Mouse (Mus musculus): Measurements from ENCODE around the gene Sag.
A peak's percentile ranks its signal among the peaks of the same experiment; 100 is the strongest.

Sag gene

DNA sequence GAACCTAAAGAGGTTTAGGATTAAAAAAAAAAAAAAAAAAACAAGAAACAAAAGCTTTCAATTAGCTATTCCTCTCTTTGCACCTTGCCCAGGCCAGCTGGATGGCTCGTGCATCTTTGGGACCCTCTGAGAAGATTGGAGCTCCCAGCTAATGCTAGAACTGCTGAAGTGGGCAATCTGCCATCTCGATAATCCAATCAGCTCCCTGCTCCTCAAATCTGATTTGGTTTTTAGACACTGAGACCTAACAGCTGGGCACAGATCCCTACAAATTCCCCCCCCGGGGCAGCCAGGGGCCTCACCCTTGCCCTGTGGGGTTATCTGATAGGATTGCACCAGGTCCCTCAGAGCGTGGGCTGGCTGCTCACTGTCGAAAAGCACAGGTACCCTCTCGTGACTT lies at the start of gene Sag:
Gene Sag (plus strand): TSS at position 105 of the 400 bp plus-strand sequence.
- no peak for DNase-seq (ENCODE audit: low spot score)

DNA sequence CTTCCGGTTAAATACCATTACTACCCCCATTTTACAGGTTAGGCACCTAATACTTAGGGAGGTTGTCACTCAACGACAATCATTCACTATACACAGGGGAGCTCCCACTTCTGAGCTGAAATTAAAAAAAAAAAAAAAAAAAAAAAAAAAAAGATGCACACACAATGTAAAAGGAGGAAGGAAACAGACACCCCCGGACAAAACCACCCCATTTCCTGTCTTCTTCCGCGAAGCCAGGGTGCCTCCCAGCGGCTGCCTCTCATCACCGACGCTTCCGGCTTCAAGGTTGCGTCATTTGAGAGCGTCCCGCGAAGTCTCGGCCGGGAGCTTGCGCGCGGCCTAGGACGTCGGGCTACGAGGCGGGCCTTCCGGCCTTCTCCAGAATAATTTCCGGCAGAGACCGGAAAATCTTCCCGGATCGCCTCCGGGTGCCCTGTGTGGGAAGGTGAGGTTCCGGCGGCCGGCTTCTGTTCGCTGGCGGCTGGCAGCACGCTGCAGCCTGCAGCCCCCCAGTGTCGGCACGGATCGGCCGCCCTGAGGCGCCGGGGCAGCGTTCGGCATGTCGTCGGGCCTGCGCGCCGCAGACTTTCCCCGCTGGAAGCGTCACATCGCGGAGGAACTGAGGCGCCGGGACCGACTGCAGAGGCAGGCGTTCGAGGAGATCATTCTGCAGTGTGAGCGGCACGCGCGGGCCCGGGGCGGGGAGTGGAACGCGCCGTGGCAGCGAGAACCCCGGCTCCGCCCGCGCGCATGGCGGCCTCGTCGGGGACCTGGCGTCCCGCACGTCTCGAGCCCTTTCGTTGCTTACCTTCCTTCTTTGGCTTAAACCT lies 47.6 kb upstream of the Sag start, which contains the start of gene Atg16l1:
Gene Atg16l1 (plus strand): TSS at position 230 of the 830 bp plus-strand sequence.
- peak; percentile 90 for DNase-seq (ENCODE audit: low spot score)

DNA sequence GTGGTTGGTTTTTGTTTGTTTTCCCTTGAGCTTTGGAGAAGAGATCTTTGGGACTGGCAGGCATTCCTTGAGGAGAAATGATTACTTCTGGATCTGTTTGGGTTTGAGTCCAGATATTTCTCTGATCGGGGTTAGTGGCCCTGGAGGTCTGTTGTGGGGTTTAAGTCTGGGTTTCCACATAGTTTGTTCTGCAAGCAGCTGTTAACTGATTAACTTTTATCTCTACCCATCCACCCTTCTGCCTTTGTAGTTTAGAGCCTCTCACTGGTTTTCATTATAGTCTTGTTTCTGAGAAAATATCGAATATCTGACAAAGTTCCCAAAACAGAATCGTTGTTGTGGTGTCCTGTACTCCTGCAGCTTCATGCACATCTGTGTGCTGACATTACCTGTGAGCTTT lies 39.7 kb upstream of the Sag start:
- no peak for DNase-seq (ENCODE audit: low spot score)

DNA sequence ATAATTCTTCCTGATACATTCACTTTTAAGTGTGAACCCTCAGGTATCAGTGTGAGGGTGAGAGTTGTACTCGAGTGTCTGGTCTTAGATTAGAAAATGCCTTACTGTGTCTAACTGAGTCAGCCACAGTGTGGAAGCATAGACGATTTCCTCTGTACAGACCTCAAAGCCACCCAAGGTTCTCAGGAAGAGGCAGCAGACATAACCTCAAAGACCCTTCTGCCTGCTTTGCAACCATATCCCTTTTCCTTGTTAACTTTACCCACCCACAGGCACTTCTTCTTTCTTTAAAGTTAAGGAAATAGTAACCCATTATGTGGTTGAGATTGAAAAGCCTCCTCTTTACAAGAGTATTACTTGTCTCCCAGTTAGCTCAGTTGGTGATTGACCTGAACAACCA lies 37.7 kb upstream of the Sag start:
- DNase-seq (ENCODE audit: low spot score) = no peak

DNA sequence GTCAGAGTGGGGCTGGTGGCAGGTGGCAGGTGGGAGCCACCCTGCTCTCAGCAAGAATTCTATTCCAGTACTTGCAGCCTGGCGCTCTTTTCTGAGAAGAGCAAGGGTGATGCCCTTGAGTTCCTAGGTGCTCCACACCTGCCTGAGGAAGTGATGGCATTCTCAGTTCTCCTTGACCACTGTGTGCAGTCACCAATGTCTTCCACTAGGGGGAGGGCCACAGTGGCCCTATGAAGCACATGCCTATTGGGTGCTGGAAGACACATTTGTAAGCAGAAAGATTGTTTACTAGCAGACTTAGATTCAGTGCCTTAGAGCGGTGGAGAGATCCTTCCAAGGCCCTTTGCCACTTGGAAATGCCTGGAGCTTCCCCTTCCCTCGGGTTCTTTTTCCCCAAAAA lies 37.2 kb upstream of the Sag start:
- DNase-seq (ENCODE audit: low spot score) = no peak

DNA sequence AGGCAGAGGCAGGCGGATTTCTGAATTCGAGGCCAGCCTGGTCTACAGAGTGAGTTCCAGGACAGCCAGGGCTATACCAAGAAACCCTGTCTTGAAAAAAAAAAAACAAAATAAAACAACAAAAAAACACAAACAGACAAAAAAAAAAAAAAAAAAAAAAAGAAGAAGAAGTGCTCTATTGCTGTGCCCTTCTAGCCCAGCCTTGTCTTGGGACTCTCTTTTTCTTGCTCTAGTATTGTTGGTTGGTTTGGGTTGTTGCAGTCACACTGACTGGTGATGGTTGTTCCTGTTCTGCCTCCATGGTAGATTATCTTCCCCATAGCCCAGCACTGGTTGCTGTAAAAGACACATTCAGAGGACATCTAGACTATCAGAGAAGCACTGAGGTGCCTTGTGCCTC lies 34.2 kb upstream of the Sag start:
- DNase-seq (ENCODE audit: low spot score) = no peak

DNA sequence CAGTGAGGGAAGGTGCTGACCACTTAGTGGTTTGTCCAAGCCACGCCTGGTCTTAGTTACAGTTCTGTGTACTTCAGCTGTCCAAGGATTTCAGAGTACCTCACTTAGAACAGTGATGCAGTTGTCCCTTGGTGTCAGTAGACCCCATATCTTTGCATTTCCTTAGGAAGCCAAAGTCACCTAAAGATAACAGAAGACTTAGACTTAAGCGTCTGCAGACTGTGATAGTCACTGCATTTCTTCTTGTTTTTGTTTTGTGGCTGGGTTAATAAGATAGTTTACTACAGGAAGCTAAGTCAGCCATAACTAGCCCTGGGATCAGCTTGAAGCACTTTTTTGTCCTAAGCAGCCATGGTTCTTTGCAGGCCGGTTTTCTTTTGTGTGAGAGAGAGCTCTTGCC lies 33.0 kb upstream of the Sag start:
- no peak for DNase-seq (ENCODE audit: low spot score)

DNA sequence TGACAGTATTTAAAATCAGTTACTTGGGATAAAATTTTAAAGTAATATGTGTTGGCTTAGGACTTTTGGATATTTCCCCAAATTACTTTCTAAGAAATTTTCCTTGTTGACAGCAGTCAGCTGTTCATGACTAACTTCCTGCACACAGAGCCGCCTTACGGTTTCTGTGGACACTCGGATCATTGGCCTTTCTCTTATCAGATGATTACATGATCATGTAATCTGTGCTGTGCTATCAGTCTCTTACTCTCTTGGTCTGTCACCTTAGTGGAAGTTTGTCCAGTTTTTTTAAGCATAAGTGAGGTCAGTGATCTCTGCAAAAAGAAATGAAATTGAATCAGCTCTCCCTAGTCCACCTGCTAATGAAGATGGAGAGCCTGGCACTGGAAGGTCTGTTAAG lies 31.8 kb upstream of the Sag start:
- DNase-seq (ENCODE audit: low spot score) = no peak

DNA sequence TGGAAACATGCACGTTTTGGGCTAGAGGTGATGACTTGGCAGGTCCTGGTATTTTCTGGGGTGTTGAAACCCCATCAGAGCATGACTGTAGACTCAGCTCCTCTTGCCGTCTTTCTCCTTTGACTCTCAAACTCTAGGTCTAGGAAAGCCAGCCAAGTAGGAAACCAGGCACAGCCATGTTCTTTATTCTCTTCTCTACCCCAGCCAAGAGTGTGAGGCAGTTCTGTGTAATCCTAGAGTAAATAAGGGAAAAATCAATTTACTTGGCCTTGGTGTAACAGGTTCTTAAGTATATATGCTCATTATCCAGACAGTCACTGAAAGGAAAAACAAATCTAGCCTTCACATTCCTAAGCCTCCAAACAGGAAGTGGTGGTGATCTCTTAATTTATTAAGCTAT lies 30.1 kb upstream of the Sag start:
- DNase-seq (ENCODE audit: low spot score) = no peak

DNA sequence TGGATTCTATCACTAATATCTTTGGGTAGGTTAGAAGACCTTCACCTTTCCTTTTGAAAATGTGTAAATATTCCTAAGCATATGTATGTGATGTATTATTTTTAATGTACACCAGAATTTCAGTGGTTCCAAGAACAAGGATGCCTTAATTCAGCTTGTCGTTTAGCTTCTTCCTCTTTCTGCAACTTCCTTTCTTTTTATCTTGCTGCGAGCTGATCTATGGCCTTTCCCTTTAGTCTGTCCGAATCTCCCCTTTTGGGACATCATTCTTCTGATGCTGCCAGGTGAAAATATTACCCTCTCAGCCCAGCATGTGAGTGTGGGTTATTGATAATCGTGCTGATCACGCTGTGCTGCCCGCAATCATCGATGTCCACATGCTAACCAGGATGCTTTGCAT lies 28.6 kb upstream of the Sag start:
- DNase-seq (ENCODE audit: low spot score) = no peak

DNA sequence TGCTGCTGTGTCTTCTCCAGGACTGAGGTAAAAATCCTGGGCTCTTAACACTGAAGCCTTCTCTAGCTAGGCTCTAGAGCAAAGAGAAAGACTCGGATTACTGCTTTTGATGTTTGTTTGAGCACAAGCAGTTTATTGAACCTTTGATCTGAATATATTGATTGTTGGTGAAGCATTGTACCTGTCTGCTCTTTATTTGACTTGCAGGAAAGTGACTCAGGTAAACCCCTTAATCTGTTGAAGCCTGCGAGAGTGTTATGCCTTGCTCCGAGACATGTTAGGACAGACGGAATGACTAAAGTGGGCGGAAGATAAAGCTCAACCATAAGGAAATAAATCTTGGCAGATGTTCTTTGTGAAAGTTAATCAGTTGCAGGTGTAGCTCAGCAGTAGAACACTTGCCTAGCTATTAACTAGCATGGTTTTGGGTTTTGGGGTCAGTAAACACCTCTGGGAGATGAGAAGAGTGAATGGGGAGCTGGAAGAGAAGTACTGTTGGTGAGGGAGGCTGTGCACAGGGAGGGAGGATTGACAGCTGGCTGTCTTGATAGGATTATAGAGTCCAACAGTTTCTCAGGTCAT lies 24.2 kb upstream of the Sag start:
- DNase-seq (ENCODE audit: low spot score) = no peak

DNA sequence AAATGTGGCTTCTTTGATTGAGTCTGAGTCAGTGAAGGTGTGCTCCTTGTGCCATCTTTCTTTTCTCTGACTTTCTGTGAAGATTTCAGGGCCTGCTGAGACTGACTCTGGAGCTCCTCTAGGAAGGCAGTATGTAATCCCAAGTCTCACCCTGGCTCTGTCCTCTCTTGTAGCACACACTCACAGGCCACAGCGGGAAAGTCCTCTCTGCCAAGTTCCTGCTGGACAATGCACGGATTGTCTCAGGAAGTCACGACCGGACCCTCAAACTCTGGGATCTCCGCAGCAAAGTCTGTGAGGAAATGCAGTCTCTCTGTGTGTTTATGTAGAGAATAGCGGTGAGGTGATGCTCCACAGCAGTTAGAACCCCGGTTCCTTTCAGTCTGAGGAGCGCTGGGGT lies 17.8 kb upstream of the Sag start:
- DNase-seq (ENCODE audit: low spot score) = no peak

DNA sequence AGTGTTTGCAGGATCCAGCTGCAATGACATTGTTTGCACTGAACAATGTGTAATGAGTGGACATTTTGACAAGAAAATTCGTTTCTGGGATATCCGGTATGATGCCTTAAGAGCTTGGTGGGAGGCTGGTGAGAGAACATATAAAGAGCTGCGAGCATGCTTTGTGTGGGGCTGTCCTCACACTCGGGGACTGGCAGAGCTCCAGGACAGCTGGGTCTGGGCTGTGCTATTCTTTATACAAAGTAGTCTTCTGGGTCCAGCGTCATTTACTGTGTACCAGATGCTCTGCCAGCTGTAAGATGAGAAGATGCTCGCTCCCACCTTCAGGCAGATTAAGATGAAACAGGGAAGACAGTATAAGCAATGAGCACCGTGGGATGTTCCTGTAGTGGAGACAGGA lies 17.2 kb upstream of the Sag start:
- DNase-seq (ENCODE audit: low spot score) = peak; percentile 60

DNA sequence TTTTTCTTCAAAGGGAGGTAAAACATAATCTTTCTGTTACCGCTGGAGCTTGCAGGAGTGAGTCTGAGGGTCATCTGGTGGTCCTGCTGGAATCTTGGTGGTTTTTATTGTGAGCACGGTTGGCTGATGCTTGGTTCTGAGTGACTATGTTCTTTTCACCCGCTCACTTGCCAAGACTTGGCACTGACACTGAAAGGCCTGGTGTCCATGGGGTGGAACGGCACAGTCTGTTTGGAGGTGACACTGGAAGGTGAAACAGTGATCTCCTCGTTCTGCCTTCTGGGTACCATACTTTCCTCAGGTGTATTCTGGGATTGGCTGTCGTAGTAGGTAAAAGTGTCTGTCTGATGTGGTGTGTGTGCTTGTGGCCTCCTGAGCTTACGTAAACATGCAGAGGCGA lies 13.8 kb upstream of the Sag start:
- no peak for DNase-seq (ENCODE audit: low spot score)

DNA sequence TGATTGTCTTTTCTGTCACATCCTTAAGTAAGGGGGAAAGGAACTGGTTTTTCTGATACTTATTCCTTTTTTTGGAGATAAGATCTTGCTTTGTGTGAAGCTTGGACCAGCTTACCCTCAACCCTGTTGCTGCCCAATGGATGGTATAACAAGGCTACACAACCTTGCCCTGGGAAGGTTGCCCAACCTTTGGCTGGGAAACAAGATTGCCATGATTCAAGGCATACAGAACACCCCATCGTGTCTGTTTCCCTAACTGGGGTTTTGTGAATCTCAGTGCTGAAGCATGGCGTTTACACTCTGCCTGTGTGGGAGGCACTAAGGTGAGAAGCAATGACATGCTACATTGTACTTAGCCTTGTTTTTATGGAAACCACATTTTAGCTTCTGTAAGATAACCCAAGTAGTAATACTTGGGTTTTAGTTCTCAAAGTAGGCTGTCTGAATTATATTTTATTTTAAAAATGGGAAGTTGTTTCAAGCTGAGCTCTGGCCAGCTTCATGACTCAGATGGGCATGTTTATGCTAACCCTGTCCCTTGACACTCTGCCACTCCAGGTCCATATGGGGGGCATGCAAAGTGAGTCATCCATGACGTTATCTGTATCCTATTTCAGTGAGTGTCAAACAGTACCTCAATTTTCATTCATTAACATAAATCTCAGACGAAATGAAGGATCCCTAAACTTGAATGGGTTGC lies 10.9 kb upstream of the Sag start:
- no peak for DNase-seq (ENCODE audit: low spot score)

DNA sequence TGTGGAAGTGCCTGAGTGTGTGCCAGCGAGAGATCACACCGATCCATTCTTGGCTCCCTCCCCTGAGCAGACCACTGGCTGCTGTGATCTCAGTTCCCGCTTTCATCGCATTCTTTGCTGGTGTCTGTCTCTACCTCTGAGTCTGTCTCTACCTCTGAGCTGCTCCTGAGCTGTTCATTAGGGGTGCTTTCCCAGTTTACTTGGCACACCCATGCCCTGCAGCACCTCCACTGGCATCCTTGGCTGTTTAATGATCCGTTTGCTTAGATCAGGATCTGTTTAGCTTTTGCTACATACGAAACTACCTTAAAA lies 10.4 kb upstream of the Sag start:
- DNase-seq (ENCODE audit: low spot score) = no peak

DNA sequence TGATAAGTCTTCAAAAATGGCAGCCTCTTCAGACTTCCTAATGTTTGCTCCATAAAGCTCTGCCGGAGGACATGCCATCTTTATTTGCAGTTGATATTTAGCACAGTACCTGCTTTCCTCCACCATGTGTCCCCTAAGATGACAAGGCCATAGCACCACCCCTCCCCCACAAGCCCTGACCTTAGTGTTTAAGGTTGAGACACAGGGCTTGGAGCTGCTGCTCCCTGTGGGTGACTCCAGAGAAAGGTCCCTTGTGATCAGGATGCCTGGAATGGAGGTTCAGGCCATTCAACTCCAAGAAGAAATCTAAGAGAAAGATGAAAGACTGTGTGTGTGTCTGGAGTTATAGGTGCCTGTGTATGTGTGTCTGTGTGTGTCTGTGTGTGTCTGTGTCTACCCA lies 5.8 kb upstream of the Sag start:
- DNase-seq (ENCODE audit: low spot score) = no peak

DNA sequence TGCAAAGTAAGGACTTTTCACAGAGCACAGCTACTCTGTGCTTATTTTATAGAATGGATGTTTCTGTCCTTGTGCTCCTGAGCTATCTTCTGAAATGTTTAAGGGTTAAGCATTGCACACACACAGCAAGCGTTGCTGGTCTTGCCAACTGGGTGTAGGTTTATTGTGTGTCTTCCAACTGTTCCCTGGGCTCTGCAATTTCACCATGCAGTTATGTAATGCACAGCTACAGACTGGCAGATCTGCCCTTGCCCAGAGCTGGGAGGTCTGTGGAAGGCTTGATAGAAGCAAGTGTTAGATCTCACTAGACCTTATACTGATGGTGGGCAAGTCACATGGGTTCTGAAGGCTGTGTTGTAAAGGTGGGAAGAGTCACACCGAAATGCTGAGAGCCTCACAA lies 5.2 kb upstream of the Sag start:
- no peak for DNase-seq (ENCODE audit: low spot score)

DNA sequence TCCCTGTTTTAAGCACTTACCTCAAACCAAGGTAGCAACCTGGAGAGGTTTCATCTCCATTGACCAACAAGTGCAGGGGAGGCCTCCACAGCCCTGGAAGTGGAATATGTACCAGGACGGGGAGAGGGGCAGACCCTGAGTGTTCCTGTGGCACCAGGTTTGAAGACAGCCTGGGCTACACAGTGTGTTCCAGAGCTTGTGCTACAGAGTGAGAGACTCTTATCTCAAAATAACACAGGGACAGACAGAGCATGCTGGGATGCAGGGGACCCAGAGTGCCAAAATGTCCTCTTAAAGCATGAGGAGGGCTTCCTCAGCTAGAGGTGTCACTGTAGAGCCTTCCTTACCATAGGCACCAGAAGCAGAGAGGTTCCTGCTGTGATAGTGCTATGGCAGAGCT lies 4.3 kb downstream of the Sag start:
- no peak for DNase-seq (ENCODE audit: low spot score)

DNA sequence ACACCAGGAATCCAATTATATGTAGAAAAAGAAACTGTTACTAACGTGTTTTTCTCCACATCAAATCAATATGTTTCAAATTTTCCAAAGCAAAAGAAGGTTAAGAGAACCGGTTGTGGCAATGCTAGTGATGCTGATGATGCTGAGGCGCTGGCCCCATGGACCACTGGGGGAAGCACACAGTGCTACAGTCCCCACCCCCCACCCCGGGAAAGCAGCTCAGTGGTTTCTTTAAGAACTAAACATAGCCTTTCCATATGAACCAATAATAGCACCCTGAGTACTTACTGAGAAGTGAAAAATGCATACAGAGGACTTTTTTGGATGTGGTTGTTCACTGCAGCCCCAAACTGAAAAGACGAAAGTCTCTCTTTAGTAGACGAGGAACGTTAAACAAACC lies 7.9 kb downstream of the Sag start:
- DNase-seq (ENCODE audit: low spot score) = no peak

DNA sequence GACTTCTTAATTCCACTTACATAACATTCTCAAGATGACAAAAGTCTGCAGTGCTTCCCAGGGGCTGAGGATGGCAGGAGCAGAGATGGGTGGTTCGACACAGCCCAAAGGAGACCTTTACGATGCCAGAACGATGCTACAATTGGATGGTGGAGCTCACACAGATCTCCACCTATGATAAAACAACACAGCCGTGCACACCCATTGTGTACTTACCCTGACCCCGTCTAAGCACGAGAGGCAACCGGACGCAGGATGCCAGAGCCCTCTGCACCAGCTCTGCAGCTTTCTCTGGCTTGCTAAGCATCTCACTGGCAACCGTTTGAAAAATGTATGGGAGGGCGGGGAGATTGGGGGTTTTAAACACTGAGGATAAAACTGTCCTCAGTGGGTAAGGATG lies 8.6 kb downstream of the Sag start:
- no peak for DNase-seq (ENCODE audit: low spot score)

DNA sequence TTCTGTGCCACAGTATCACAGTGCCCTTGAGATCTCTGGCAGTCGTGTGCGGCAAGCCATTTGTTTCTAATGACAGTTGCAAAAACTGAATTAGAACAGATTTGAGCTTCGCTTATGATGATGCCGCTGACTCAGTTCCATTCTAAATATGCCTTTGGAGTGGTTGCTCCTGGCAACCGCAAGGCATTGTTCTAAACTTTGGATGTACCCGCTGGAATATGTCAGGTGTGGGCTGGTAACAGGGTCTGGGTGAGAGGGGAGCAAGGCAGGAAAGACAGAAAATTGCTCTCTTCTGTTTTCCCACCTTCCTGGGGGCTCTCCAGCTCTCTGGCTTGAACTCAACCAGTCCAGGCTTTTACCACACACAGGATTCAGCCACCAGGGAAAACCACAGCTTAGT lies 9.7 kb downstream of the Sag start:
- DNase-seq (ENCODE audit: low spot score) = peak; percentile 48

DNA sequence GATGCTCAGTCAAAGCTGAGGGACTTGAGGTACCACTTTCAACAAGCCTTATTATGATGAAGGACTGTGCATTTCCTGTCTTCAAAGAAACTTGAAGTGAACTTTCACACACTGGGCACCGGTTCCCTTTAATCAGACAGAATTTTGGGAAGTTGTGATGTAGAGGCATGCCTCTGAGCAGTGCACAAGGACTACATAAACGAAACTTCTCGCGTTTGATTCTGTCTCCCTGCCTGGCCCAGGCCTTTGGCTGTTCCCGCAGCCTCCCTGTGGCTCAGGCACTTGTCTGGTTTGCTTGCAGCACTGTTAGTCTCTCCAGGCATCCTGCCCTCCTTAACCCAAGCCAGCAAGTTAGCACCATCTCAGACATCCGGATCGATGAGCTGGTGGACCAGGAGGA lies 10.2 kb downstream of the Sag start:
- no peak for DNase-seq (ENCODE audit: low spot score)
